Mouse (Mus musculus) hindbrain, embryonic 15.5 days (tissue): ENCODE results near the gene Hist1h3g. TPM values are rescaled to one million over a fixed set of nuclear protein-coding genes. Genes with fewer than 3 reads are reported as not detected.

Experiments
- ATAC-seq: fragments of 200-750 bp; cut with Nextera tagmentation; 2 replicates; pipeline ENCODE4 v1.8.0; 2017; ENCODE audit warnings: low read depth, moderate number of reproducible peaks, moderate TSS enrichment; ENCODE audit not compliant: low FRiP score
- H3K27ac ChIP-seq: fragments of 300-500 bp; sonication (generic); replicated peaks from 2 replicates; pipeline ENCODE4 v1.5.1; 2015; ENCODE audit warnings: mild to moderate bottlenecking, inconsistent platforms
- H3K27me3 ChIP-seq: fragments of 300-500 bp; sonication (generic); 2 replicates; pipeline ENCODE4 v1.6.1; 2015; ENCODE audit warnings: control low read depth, inconsistent platforms
- H3K36me3 ChIP-seq: fragments of 300-500 bp; sonication (generic); 2 replicates; pipeline ENCODE4 v1.6.1; 2015; ENCODE audit warnings: control low read depth, inconsistent platforms
- H3K4me1 ChIP-seq: fragments of 300-500 bp; sonication (generic); replicated peaks from 2 replicates; pipeline ENCODE4 v1.6.1; 2015; ENCODE audit warnings: control low read depth, inconsistent platforms
- H3K4me2 ChIP-seq: fragments of 300-500 bp; sonication (generic); 2 replicates; pipeline ENCODE4 v1.6.1; 2015; ENCODE audit warnings: moderate library complexity, mild to moderate bottlenecking, inconsistent platforms
- H3K4me3 ChIP-seq: fragments of 300-500 bp; sonication (generic); 2 replicates; pipeline ENCODE4 v1.5.1; 2015; ENCODE audit warnings: mild to moderate bottlenecking, inconsistent platforms
- H3K9ac ChIP-seq: fragments of 300-500 bp; sonication (generic); 2 replicates; pipeline ENCODE4 v1.6.1; 2015; ENCODE audit warnings: inconsistent platforms
- H3K9me3 ChIP-seq: fragments of 300-500 bp; sonication (generic); 2 replicates; pipeline ENCODE4 v1.6.1; 2016; ENCODE audit warnings: control low read depth, inconsistent platforms
- WGBS: fragments of 180-500 bp; shearing (Covaris S2); methylation state at CpG from one replicate; pipeline ENCODE4 v1.1.7; 2015; 5-methylcytosine and 5-hydroxymethylcytosine counted together
- polyA plus RNA-seq: library from polyadenylated mRNA; unstranded; fragments of >200 nt; fragmentation: Nextera tagmentation; extraction: Ambion mirVana; gene quantifications from 2 replicates; pipeline ENCODE4 v1.2.1, GENCODE M21; 2015

Hist1h3g gene
- polyA plus RNA-seq, 1 experiment from 2014 or later = 1.2 TPM

GRCm38 (mm10) chr13:23516822-23517602 is 18.2 kb upstream of the Hist1h3g start:
- Histone ChIP-seq H3K27me3 (no peaks in the 10 kb centered on the region), H3K9ac (peak overlapping the region; percentile 29; the same call in 1 of the 2 replicates), H3K4me2 (peak overlapping the region; percentile 91), H3K27ac (peak overlapping the region; percentile 58; the same call in 1 of the 2 replicates), H3K9me3 (no peaks in the 10 kb centered on the region), H3K4me1 (peaks cover 17% of the 10 kb centered on the region), H3K4me3 (peak overlapping the region; percentile 56), H3K36me3 (no peaks in the 10 kb centered on the region)
- under 1% methylated on average over 19 of the region's 19 CpGs for WGBS
- peak; percentile 57; the same call in 1 of the 2 replicates for ATAC-seq

DNA sequence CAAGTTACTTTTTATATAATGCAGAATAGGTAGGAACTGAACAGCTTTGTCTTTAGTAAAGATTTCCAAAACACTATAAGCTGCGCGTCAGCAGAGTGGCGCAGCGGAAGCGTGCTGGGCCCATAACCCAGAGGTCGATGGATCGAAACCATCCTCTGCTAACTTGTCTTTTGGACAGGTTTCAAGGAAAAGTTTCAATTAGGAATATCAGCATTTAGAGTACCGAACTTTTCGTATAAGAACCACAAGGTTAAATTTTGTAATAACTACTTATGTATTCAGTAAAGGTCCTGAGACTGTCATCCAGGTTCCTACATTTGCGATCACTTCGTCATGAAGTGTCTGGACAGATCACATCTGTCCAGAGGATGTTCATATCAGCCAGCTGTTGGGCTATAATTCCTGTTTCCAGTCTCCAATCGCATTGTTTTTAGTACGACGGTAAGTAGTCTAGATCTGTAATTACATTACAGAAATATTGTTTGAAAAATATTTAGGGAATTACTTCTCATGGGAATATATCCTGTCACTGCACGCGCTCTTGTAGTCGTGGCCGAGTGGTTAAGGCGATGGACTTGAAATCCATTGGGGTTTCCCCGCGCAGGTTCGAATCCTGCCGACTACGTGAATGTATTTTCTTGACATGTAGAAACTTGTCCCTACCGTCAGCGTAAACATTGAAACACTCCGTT is 17.5 kb upstream of the Hist1h3g start:
- peaks cover 17% of the 10 kb centered on the region for H3K4me1 ChIP-seq
- H3K4me3 ChIP-seq = peak overlapping the region; percentile 56
- H3K9ac ChIP-seq = peak overlapping the region; percentile 29; the same call in 1 of the 2 replicates
- H3K27ac ChIP-seq = peak overlapping the region; percentile 62
- H3K27me3 ChIP-seq = no peaks in the 10 kb centered on the region
- H3K9me3 ChIP-seq = no peaks in the 10 kb centered on the region
- WGBS = under 1% methylated on average over 27 of the region's 27 CpGs
- H3K4me2 ChIP-seq = peak overlapping the region; percentile 91
- H3K36me3 ChIP-seq = no peaks in the 10 kb centered on the region
- peak; percentile 85 for ATAC-seq

- no peaks in the 10 kb centered on the region for H3K36me3 ChIP-seq
- no peaks in the 10 kb centered on the region for H3K9me3 ChIP-seq
- H3K9ac ChIP-seq = 0 out of 2 replicates have a peak overlapping the region, but pooled peaks have one; percentile 19
- H3K4me2 ChIP-seq = peak overlapping the region; percentile 91
- ATAC-seq = no peak
- peaks cover 17% of the 10 kb centered on the region for H3K4me1 ChIP-seq
- peak overlapping the region; percentile 56 for H3K4me3 ChIP-seq
- H3K27ac ChIP-seq = no peak overlapping the region
- no peaks in the 10 kb centered on the region for H3K27me3 ChIP-seq
- 1% methylated on average over 6 of the region's 6 CpGs for WGBS
Observed at GRCm38 (mm10) chr13:23518295-23518603, 17.0 kb upstream of the Hist1h3g start.

- Histone ChIP-seq H3K9ac (no peak overlapping the region), H3K4me3 (peak overlapping the region; percentile 37), H3K4me2 (peak overlapping the region; percentile 91), H3K27ac (0 out of 2 replicates have a peak overlapping the region, but pooled peaks have one; percentile 10), H3K36me3 (no peaks in the 10 kb centered on the region), H3K9me3 (no peaks in the 10 kb centered on the region), H3K27me3 (no peaks in the 10 kb centered on the region), H3K4me1 (peaks cover 17% of the 10 kb centered on the region)
- 0 out of 2 replicates have a peak, but pooled peaks have one; percentile 45 for ATAC-seq
- under 1% methylated on average over 6 of the region's 6 CpGs for WGBS
Observed at GRCm38 (mm10) chr13:23518885-23519284, 16.3 kb upstream of the Hist1h3g start.

DNA sequence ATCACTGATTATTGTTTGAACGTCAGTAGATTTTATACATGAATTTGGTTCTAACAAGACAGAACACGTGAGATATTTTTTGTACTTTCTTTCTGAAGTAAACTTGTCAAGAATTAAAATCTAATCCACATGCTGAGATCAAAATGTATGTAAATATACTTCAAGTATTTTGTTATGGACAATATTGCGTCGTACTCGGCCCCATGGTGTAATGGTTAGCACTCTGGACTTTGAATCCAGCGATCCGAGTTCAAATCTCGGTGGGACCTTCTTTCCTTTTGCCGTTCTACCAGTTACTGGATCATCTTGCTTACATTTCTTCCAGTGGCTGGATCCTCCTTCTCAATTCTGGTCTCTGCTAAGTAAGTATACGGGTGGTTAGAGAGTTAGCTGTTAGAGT is 15.8 kb upstream of the Hist1h3g start:
- peak overlapping the region; percentile 91 for H3K4me2 ChIP-seq
- under 1% methylated on average over 10 of the region's 10 CpGs for WGBS
- no peaks in the 10 kb centered on the region for H3K27me3 ChIP-seq
- peak overlapping the region; percentile 37 for H3K4me3 ChIP-seq
- H3K36me3 ChIP-seq = no peaks in the 10 kb centered on the region
- ATAC-seq = no peak
- 0 out of 2 replicates have a peak overlapping the region, but pooled peaks have one; percentile 10 for H3K27ac ChIP-seq
- no peak overlapping the region for H3K9ac ChIP-seq
- H3K9me3 ChIP-seq = no peaks in the 10 kb centered on the region
- H3K4me1 ChIP-seq = peaks cover 17% of the 10 kb centered on the region

DNA sequence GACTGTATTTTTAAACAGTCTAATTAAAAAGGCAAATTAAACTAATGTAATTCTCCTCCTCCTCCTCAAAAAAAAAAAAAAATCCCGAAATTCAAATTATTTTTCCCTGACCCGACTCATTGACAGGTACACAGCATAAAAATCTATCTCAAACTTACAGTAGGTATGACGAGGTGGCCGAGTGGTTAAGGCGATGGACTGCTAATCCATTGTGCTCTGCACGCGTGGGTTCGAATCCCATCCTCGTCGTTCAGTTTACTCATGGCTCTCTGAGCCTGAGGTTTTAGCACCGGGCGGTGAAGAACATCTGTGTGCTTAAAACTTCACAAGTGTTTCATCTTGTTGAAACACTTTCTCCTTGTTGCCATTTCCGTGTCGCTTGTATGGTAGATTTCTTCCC is 13.5 kb upstream of the Hist1h3g start:
- H3K4me2 ChIP-seq = peak overlapping the region; percentile 43
- ATAC-seq = no peak
- H3K9ac ChIP-seq = no peak overlapping the region
- 0 out of 2 replicates have a peak overlapping the region, but pooled peaks have one; percentile 8 for H3K4me3 ChIP-seq
- peaks cover 16% of the 10 kb centered on the region for H3K4me1 ChIP-seq
- no peaks in the 10 kb centered on the region for H3K27me3 ChIP-seq
- no peak overlapping the region for H3K27ac ChIP-seq
- 1% methylated on average over 14 of the region's 14 CpGs for WGBS
- H3K9me3 ChIP-seq = no peaks in the 10 kb centered on the region
- no peaks in the 10 kb centered on the region for H3K36me3 ChIP-seq

DNA sequence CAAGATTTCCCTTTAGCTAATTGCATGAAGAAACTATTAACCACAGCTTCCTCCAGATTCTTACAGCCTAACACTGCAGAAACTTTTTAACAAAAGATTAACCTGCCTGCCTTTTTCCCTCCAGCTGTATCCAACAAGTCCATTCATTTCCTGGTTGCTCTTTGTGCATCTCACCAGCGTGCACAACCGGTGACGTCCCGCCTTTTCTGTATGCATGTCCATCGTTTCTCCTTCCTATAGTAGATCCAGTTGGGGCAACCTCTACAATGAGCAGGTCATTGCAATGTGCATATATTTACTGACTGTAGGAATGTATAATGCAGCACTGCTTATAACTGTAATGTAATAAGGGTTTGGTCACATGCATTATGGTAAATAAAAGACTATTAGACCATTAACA is 11.2 kb upstream of the Hist1h3g start:
- Histone ChIP-seq H3K4me3 (no peak overlapping the region), H3K9me3 (no peaks in the 10 kb centered on the region), H3K4me2 (no peak overlapping the region), H3K36me3 (no peaks in the 10 kb centered on the region), H3K27ac (no peak overlapping the region), H3K27me3 (no peaks in the 10 kb centered on the region), H3K9ac (no peak overlapping the region), H3K4me1 (peaks cover 20% of the 10 kb centered on the region)
- no peak for ATAC-seq
- WGBS = 47% methylated on average over 5 of the region's 5 CpGs

- Histone ChIP-seq H3K4me2 (peak overlapping the region; percentile 23), H3K4me3 (no peak overlapping the region), H3K36me3 (no peaks in the 10 kb centered on the region), H3K27ac (no peak overlapping the region), H3K9me3 (no peaks in the 10 kb centered on the region), H3K9ac (no peak overlapping the region), H3K4me1 (peaks cover 21% of the 10 kb centered on the region), H3K27me3 (no peaks in the 10 kb centered on the region)
- ATAC-seq = no peak
- 9% methylated on average over 5 of the region's 5 CpGs for WGBS
Observed at GRCm38 (mm10) chr13:23524654-23525053, 10.6 kb upstream of the Hist1h3g start.

DNA sequence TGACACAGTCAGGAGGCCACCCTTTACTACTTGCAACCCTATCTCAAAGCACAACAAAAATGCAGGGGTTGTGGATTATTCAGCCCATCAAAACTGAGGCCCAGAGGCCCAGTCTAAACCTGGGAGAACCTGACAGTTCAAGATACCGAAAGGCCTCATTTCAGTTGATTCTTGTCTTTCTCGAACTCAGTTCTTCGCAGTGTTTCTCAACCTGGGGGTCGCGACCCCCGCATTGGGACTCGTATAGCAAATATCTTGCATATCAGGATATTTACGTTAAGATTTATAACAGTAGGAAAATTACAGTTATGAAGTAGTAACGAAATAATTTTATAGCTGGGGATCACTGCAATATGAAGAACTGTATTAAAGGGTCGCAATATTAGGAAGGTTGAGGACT is 9.3 kb upstream of the Hist1h3g start:
- peaks cover 24% of the 10 kb centered on the region for H3K4me1 ChIP-seq
- H3K27ac ChIP-seq = no peak overlapping the region
- WGBS = 2% methylated on average over 10 of the region's 10 CpGs
- no peak overlapping the region for H3K9ac ChIP-seq
- no peaks in the 10 kb centered on the region for H3K27me3 ChIP-seq
- no peaks in the 10 kb centered on the region for H3K9me3 ChIP-seq
- ATAC-seq = no peak
- peak overlapping the region; percentile 52 for H3K4me3 ChIP-seq
- H3K36me3 ChIP-seq = no peaks in the 10 kb centered on the region
- H3K4me2 ChIP-seq = peak overlapping the region; percentile 57

GRCm38 (mm10) chr13:23526312-23526711 is 8.9 kb upstream of the Hist1h3g start:
- ATAC-seq = peak; percentile 62
- Histone ChIP-seq H3K9me3 (no peaks in the 10 kb centered on the region), H3K4me1 (peaks cover 24% of the 10 kb centered on the region), H3K4me3 (peak overlapping the region; percentile 52), H3K36me3 (no peaks in the 10 kb centered on the region), H3K27me3 (no peaks in the 10 kb centered on the region), H3K9ac (peak overlapping the region; percentile 42), H3K4me2 (peak overlapping the region; percentile 57), H3K27ac (peak overlapping the region; percentile 79)
- under 1% methylated on average over 17 of the region's 17 CpGs for WGBS

GRCm38 (mm10) chr13:23529005-23529404 is 6.2 kb upstream of the Hist1h3g start:
- WGBS = 57% methylated on average over 5 of the region's 5 CpGs
- Histone ChIP-seq H3K9ac (no peak overlapping the region), H3K4me2 (no peak overlapping the region), H3K9me3 (no peaks in the 10 kb centered on the region), H3K27me3 (no peaks in the 10 kb centered on the region), H3K36me3 (no peaks in the 10 kb centered on the region), H3K27ac (no peak overlapping the region), H3K4me3 (no peak overlapping the region), H3K4me1 (peaks cover 41% of the 10 kb centered on the region)
- ATAC-seq = no peak

GRCm38 (mm10) chr13:23529480-23530165 is 5.6 kb upstream of the Hist1h3g start:
- Histone ChIP-seq H3K4me3 (peak overlapping the region; percentile 52), H3K27ac (peak overlapping the region; percentile 96), H3K9ac (peak overlapping the region; percentile 62), H3K4me1 (peaks cover 48% of the 10 kb centered on the region), H3K4me2 (peak overlapping the region; percentile 89), H3K27me3 (no peaks in the 10 kb centered on the region), H3K36me3 (no peaks in the 10 kb centered on the region), H3K9me3 (no peaks in the 10 kb centered on the region)
- WGBS = 33% methylated on average over 2 of the region's 2 CpGs
- no peak for ATAC-seq
